Mouse (Mus musculus) hindbrain, embryonic 14.5 days (tissue): Measurements from ENCODE around the gene Bcl10. TPM values are rescaled to one million over a fixed set of nuclear protein-coding genes. Genes with fewer than 3 reads are reported as not detected.

Source experiments
- ATAC-seq: fragments of 200-750 bp; cut with Nextera tagmentation; 2 replicates; pipeline ENCODE4 v1.8.0; 2017; ENCODE audit warnings: moderate number of reproducible peaks, mild to moderate bottlenecking, moderate TSS enrichment, moderate library complexity; ENCODE audit not compliant: low FRiP score
- DNase-seq: peaks from one replicate; pipeline ENCODE4 v3.0.0-alpha.2; 2015; ENCODE audit warnings: low spot score
- H3K27ac ChIP-seq: fragments of 300-500 bp; sonication (generic); 2 replicates; pipeline ENCODE4 v1.5.1; 2014; ENCODE audit warnings: mild to moderate bottlenecking, moderate library complexity
- H3K27me3 ChIP-seq: fragments of 300-500 bp; sonication (generic); 2 replicates; pipeline ENCODE4 v1.6.1; 2014; ENCODE audit warnings: mild to moderate bottlenecking, low read length, mixed read lengths; ENCODE audit not compliant: control insufficient read depth, insufficient read depth
- H3K36me3 ChIP-seq: fragments of 300-500 bp; sonication (generic); replicated peaks from 2 replicates; pipeline ENCODE4 v1.6.1; 2014; ENCODE audit not compliant: control insufficient read depth, insufficient read depth
- H3K4me1 ChIP-seq: fragments of 300-500 bp; sonication (generic); replicated peaks from 2 replicates; pipeline ENCODE4 v1.6.1; 2014; ENCODE audit warnings: antibody characterized with exemption, low read length, mixed read lengths; ENCODE audit not compliant: control insufficient read depth, insufficient read depth
- H3K4me2 ChIP-seq: fragments of 300-500 bp; sonication (generic); replicated peaks from 2 replicates; pipeline ENCODE4 v1.6.1; 2014; ENCODE audit warnings: mild to moderate bottlenecking, moderate library complexity
- H3K4me3 ChIP-seq: fragments of 300-500 bp; sonication (generic); replicated peaks from 2 replicates; pipeline ENCODE4 v1.5.1; 2014; ENCODE audit warnings: mild to moderate bottlenecking, low read length
- H3K9ac ChIP-seq: fragments of 300-500 bp; sonication (generic); 2 replicates; pipeline ENCODE4 v1.6.1; 2014
- H3K9me3 ChIP-seq: fragments of 300-500 bp; sonication (generic); 2 replicates; pipeline ENCODE4 v1.6.1; 2016; ENCODE audit warnings: low read length; ENCODE audit not compliant: control insufficient read depth
- WGBS: fragments of 180-500 bp; shearing (Covaris S2); extraction: QIAGEN DNeasy Blood & Tissue Kit; methylation state at CpG from one replicate; pipeline ENCODE4 v1.1.7; 2014; 5-methylcytosine and 5-hydroxymethylcytosine counted together
- polyA plus RNA-seq: library from polyadenylated mRNA; unstranded; fragments of >200 nt; fragmentation: Nextera tagmentation; extraction: Ambion mirVana; gene quantifications from 2 replicates; pipeline ENCODE4 v1.2.1, GENCODE M21; 2014

The Bcl10 gene
- polyA plus RNA-seq, 1 experiment from 2014 or later, result 37.9 TPM

DNA sequence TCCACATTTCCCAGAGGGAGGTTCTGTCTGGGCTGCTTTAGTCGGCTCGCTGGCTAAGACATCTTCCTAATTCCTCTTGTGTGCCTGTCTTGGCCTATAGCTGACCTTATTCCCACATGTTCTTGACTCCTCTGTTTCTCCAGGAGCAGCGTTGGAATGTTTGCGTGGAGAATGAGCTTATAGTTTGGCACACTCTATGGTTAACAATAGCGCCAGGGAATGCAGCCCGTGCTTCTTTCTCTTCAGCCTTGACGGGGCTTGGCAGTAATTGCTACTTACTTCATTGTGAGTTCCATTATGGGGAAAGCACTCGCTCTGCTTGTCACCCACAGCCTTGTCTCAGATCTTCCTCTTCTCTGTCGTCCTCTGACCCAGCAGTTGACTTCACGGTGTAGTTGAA is 48.9 kb downstream of the Bcl10 start:
- no peaks in the 10 kb centered on the region for H3K36me3 ChIP-seq
- no peak for DNase-seq
- H3K9me3 ChIP-seq, result peaks cover 14% of the 10 kb centered on the region
- no peak overlapping the region for H3K27ac ChIP-seq
- no peak overlapping the region for H3K9ac ChIP-seq
- no peak overlapping the region for H3K4me3 ChIP-seq
- ATAC-seq, result no peak
- no peaks in the 10 kb centered on the region for H3K4me1 ChIP-seq
- 55% methylated on average over 10 of the region's 10 CpGs for WGBS
- no peaks in the 10 kb centered on the region for H3K27me3 ChIP-seq
- H3K4me2 ChIP-seq, result no peak overlapping the region

DNA sequence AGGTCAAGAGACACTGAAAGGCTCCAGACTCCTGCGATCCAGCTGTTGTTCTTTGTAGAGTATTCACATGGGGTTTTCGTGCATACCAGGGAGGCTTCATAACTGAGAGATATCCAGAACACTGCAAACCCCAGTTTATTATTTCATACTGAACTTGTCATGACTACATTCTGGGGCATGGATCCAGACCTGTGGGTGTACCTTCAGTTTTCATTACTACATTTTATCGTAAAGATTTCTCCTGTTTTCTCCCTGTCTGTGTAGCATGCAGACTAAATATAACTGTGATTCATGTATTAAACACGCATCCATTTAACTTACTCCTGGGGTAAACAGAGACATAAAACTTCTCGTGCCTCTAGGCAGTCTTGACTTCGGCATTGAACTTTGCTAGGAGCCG is 52.4 kb downstream of the Bcl10 start:
- no peaks in the 10 kb centered on the region for H3K36me3 ChIP-seq
- WGBS, result 92% methylated on average over 7 of the region's 7 CpGs
- no peak overlapping the region for H3K27ac ChIP-seq
- no peak for DNase-seq
- no peak overlapping the region for H3K4me3 ChIP-seq
- no peaks in the 10 kb centered on the region for H3K27me3 ChIP-seq
- H3K4me1 ChIP-seq, result no peaks in the 10 kb centered on the region
- H3K4me2 ChIP-seq, result no peak overlapping the region
- H3K9ac ChIP-seq, result no peak overlapping the region
- ATAC-seq, result no peak
- peaks cover 19% of the 10 kb centered on the region for H3K9me3 ChIP-seq

Other genes starting within 250 kb of the Bcl10 start
- gene Ddah1, start 164.1 kb upstream of the Bcl10 start, polyA plus RNA-seq, result 102 and 117 TPM in 2 replicates
- gene 2410004B18Rik, start 15.2 kb downstream of the Bcl10 start, polyA plus RNA-seq, result 79.7 and 86.5 TPM in 2 replicates
- gene Syde2, start 65.1 kb downstream of the Bcl10 start, polyA plus RNA-seq, result 0.41 and 0.81 TPM in 2 replicates
- gene Wdr63, start 185.3 kb downstream of the Bcl10 start, polyA plus RNA-seq, result 1.8 and 2.8 TPM in 2 replicates
- 0.27 and 0.82 TPM in 2 replicates for gene Mcoln3, start 194.6 kb downstream of the Bcl10 start, polyA plus RNA-seq
- 0.11 TPM in 1 of 2 replicates, not detected in the other for gene Mcoln2, start 227.0 kb downstream of the Bcl10 start, polyA plus RNA-seq